Mouse (Mus musculus): ENCODE data around the gene Smarcal1.

Gene Smarcal1

GRCm38 (mm10) chr1:72588763-72589162 is 5.7 kb downstream of the Smarcal1 start:
- DNase-seq (ENCODE audit: low read depth in 2 of 2, low spot score in 2 of 2), result no peak

- DNase-seq (ENCODE audit: low read depth in 2 of 2, low spot score in 2 of 2), result no peak
Observed at GRCm38 (mm10) chr1:72590636-72591035, 7.6 kb downstream of the Smarcal1 start.

- DNase-seq (ENCODE audit: low read depth in 2 of 2, low spot score in 2 of 2), result no peak
Observed at GRCm38 (mm10) chr1:72592350-72592749, 9.3 kb downstream of the Smarcal1 start.

- no peak for DNase-seq (ENCODE audit: low read depth in 2 of 2, low spot score in 2 of 2)
Observed at GRCm38 (mm10) chr1:72593340-72593951, 10.4 kb downstream of the Smarcal1 start.

- no peak for DNase-seq (ENCODE audit: low read depth in 2 of 2, low spot score in 2 of 2)
Observed at GRCm38 (mm10) chr1:72595686-72596085, 12.6 kb downstream of the Smarcal1 start.

- no peak for DNase-seq (ENCODE audit: low read depth in 2 of 2, low spot score in 2 of 2)
Observed at GRCm38 (mm10) chr1:72596231-72596630, 13.2 kb downstream of the Smarcal1 start.

GRCm38 (mm10) chr1:72599146-72600101 is 16.4 kb downstream of the Smarcal1 start:
- DNase-seq (ENCODE audit: low read depth in 2 of 2, low spot score in 2 of 2), result no peak

- no peak for DNase-seq (ENCODE audit: low read depth in 2 of 2, low spot score in 2 of 2)
Observed at GRCm38 (mm10) chr1:72600778-72601177, 17.7 kb downstream of the Smarcal1 start.

GRCm38 (mm10) chr1:72601233-72601632 is 18.2 kb downstream of the Smarcal1 start:
- no peak for DNase-seq (ENCODE audit: low read depth in 2 of 2, low spot score in 2 of 2)

GRCm38 (mm10) chr1:72602186-72602585 is 19.1 kb downstream of the Smarcal1 start:
- DNase-seq (ENCODE audit: low read depth in 2 of 2, low spot score in 2 of 2), result no peak

GRCm38 (mm10) chr1:72602803-72603202 is 19.8 kb downstream of the Smarcal1 start:
- DNase-seq (ENCODE audit: low read depth in 2 of 2, low spot score in 2 of 2), result no peak

GRCm38 (mm10) chr1:72606186-72606673 is 23.2 kb downstream of the Smarcal1 start:
- DNase-seq (ENCODE audit: low read depth in 2 of 2, low spot score in 2 of 2), result no peak

GRCm38 (mm10) chr1:72609129-72609528 is 26.1 kb downstream of the Smarcal1 start:
- DNase-seq (ENCODE audit: low read depth in 2 of 2, low spot score in 2 of 2), result no peak

- no peak for DNase-seq (ENCODE audit: low read depth in 2 of 2, low spot score in 2 of 2)
Observed at GRCm38 (mm10) chr1:72609887-72610877, 27.1 kb downstream of the Smarcal1 start.

- DNase-seq (ENCODE audit: low read depth in 2 of 2, low spot score in 2 of 2), result no peak
Observed at GRCm38 (mm10) chr1:72612172-72612571, 29.1 kb downstream of the Smarcal1 start.

GRCm38 (mm10) chr1:72635221-72635620 is 52.2 kb downstream of the Smarcal1 start:
- no peak for DNase-seq (ENCODE audit: low read depth in 2 of 2, low spot score in 2 of 2)

- DNase-seq (ENCODE audit: low read depth in 2 of 2, low spot score in 2 of 2), result no peak
Observed at GRCm38 (mm10) chr1:72640658-72641410, 57.8 kb downstream of the Smarcal1 start.

GRCm38 (mm10) chr1:72673070-72673469 is 90.0 kb downstream of the Smarcal1 start:
- DNase-seq (ENCODE audit: low read depth in 2 of 2, low spot score in 2 of 2), result no peak
